Mouse (Mus musculus) lung, postnatal 0 days (tissue): ENCODE measurements at regions not wholly inside any gene's neighbourhood (a gene's known extent, or its start where the extent isn't known, plus 50 kb on each side); places are given as distances from the start of the nearest gene placed in this dataset.

Experiments used
- CTCF ChIP-seq: IDR thresholded peaks from 2 replicates; pipeline ENCODE4 v1.5.1; 2016; ENCODE audit warnings: antibody characterized with exemption, mild to moderate bottlenecking
- EP300 ChIP-seq: IDR thresholded peaks from 2 replicates; pipeline ENCODE4 v1.6.1; 2016; ENCODE audit warnings: antibody characterized with exemption, mild to moderate bottlenecking, control low read depth

DNA sequence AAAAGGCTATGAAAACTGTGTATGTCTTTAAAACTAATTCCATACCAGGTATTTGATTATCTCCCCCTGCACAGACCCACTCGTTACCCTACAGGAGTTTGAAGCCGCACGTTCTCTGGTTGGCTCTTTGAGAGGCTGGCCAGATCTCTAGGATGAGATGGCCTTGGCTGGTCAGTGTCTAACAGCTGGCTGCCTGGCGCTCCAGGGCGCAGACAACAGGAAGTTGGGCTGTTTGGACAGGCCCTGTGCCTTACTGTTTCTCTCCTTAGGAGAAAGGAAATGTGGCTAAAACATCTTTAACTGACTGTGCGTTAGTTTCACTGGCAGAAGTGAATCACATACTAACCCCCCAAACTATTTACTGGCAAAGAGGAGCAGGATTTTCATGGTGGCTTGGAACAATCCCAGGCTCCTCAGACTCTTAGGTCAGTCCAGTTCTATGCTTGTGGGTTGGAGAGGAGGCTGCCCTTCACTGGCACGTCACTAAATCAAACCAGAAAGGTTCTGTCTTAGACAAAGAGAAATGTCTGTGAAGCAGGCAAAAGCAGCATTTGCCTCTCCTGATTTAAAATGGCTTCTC, 258.7 kb upstream of the Hnrnpa3 start:
- no peak for TF ChIP-seq CTCF
- no peak for TF ChIP-seq EP300
